Mouse (Mus musculus): ENCODE data around the gene Olfr316. TPM values are rescaled to one million over a fixed set of nuclear protein-coding genes. Genes with fewer than 3 reads are reported as not detected.
"Not testable (repeated sequence)": the region's sequence is repeated elsewhere in the genome, so short reads cannot be mapped to it uniquely, and the experiment has no call there.

Gene Olfr316
- not detected for total RNA-seq (2021)
- long read RNA-seq, experiment 1, result 0 reads
- long read RNA-seq, experiment 2, result 0 reads

GRCm38 (mm10) chr11:58752434-58752833 lies at the start of gene Olfr316:
Gene Olfr316 (plus strand): TSS chr11:58752734.
- DNase-seq, result no peak

DNA sequence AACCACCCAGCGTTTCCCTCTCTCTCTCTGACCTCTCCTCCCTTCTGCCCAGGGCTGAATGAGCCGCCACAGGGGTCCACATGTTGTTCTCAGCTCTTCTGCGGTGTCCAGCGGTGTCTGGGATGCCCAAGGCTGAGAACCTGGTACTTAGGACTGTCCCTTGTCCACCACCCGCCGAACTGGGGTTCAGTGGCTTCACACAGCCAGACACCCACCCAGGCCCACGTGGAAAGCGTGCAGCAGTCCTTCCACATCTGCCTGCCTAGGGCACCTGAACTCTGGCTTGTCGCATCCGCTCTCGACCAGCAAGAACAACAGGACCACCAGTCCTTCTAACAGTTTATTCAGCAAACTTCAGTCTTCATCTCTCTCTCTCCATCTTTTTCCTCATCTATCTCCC lies 43.4 kb upstream of the Olfr316 start:
- no peak for DNase-seq

DNA sequence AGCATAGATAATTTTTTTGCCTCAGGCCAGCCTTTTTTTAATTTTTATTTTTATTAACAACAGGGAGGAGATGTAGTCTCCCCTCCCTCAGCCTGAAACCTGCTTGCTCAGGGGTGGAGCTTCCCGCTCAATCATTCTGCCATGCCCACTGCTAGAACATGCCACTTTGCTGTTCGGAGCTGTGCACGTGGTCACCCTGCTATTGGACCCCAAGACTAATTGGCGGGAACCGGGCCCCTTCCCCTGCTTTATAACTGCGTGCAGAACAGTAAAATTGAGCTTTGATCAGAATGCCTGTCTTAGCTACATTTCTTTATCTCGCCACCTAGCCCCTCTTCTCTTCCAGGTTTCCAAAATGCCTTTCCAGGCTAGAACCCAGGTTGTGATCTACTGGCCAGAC lies 34.8 kb upstream of the Olfr316 start:
- DNase-seq, result not testable (repeated sequence)

GRCm38 (mm10) chr11:58719701-58720100 lies 32.8 kb upstream of the Olfr316 start:
- DNase-seq, result no peak

- DNase-seq, result no peak
These were observed 28.6 kb upstream of the Olfr316 start, which contains the start of gene Olfr318 for GRCm38 (mm10) chr11:58723914-58724313. Gene Olfr318 (minus strand): TSS chr11:58724014.

DNA sequence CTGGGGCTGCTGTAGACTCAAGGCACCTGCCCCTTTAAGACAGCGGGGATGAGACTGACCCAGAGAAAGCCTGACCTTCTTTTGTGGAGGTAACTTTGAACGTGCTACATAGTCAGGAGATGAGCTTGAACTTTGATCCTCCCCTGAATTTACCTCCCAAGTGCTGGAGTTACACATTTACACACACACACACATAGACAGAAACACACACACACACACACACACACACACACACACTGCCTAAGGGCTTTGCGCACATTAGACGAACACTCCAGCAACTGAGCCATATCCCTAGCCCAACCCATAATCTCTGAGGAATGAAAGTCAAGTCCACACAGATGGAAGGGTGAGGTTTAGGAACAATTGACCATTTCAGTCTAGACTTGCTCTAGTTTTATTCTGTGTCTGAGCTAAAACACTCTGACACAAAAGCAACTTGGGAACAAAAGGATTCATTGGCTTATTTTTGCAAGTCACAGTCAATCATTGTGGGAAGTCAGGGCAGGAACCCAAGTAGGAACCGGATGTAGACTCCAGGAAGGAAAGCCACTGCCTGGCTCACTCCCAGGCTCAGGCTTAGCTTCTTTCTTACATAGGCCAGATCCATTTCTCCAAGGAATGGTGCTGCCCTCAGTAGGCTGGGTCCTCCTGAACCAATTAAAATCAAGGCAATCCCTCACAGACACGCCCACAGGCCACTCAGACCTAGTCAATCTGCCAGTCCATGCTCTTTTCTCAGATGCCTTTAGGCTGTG lies 24.5 kb upstream of the Olfr316 start:
- DNase-seq, result not testable (repeated sequence)

DNA sequence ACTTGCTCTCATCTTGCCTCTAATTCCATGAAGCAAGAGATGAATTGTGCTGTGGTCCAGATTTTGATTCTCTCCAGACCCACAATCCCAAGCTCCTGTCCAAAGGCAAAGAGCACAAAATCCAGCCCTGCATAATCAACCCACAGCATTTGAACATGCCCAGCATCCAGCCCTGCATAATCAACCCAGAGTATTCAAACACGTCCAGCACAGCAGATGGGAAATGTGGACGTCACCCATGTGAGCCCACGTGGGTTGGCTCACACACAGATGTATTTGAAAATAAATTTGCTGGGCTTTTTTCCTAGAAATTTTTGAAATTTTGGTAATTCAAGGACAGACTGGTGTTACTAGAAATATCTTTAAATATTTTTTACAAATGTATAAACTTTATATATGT lies 19.2 kb upstream of the Olfr316 start:
- DNase-seq, result no peak

GRCm38 (mm10) chr11:58738792-58739262 lies 13.7 kb upstream of the Olfr316 start, which contains the start of gene Olfr317:
Gene Olfr317 (minus strand): TSS chr11:58739212.
- DNase-seq, result no peak

- DNase-seq, result not testable (repeated sequence)
These were observed 1.4 kb upstream of the Olfr316 start for GRCm38 (mm10) chr11:58751096-58751495.

DNA sequence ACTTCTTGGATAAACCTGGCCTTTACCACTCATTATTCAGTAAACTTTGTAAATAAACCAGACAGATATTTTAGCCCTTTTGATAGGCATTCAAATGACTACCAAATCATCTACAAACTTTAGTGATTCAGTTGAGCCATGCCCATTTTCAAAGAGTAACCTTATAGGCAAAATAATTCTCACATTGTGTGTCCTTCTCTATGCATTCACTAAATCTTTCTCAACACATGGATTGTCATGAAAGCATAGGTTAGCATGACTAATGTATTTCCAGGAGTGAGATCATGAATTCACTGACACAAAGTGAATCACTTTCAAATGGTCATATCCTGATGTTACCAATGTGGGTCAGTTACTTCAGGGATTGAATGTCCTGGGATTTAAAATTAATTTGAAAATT lies 20.4 kb downstream of the Olfr316 start, which contains the start of gene Olfr315:
Gene Olfr315 (plus strand): TSS at position 301 of the 400 bp plus-strand sequence.
- no peak for DNase-seq

DNA sequence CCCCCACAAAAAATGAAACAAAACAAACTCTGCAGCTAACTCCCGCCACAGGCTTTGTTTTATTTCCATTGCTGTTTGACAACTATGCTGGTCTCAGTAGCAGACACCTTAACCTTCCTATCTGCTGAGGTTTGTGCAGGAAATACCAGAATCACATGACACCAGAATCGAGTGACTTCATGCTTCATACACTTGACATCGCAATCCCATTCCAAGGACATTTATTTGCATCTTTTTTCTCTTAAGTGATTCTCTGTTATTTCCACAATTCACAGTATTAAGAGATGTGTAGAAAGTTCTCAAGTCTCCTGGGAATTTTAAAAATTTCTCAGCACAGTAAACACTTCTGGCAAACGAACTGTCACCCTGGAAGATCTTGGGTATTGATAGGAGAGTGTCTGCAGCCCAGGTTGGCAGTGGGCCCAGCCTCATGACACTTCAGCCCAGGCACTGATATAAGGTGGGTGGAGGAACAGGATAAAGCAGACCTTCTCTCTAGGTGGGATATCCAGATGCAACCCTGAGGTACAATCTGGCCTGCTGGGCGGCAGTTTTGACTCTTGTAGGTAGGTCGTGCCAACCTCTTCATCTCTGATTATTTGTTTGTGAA lies 30.1 kb downstream of the Olfr316 start, which contains the start of gene Olfr314:
Gene Olfr314 (plus strand): TSS at position 473 of the 610 bp plus-strand sequence.
- DNase-seq, result no peak

DNA sequence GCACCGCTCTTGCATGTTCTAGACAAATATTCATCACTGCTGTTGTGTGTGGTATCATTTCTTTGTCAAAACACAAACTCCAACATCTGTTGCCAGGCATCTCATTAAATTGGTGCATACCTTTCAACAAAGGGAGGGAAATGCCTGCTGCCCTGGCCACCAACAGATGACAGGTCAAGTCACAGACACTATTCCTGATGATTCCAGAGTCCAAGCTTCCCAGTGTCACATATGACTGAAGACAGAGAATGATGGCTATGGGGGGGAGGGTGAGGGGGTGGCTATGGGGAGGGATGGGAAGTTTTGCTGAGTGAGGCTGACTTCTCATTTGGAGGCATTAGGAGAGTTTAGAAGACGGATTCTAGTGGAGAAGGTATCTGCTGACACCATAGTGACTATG lies 31.6 kb downstream of the Olfr316 start:
- no peak for DNase-seq

DNA sequence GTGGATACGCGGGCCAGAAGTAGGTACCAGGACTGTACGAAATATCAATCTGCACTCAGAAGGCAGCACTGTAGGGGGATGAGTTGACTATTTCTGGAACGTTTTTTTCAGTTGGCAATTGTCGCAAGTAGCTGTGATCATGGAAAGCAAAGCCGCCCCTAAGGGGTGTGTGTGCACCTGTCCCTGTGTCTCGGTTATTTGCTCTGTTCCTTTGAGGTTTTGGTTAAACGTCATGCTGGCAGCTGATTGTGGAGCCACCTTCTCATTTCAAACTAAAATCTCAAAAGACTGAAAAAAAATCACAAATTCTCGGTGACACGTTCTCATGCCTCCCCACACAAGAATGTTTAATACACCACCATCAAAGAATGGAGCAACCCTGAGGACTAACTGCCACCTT lies 35.1 kb downstream of the Olfr316 start:
- no peak for DNase-seq

DNA sequence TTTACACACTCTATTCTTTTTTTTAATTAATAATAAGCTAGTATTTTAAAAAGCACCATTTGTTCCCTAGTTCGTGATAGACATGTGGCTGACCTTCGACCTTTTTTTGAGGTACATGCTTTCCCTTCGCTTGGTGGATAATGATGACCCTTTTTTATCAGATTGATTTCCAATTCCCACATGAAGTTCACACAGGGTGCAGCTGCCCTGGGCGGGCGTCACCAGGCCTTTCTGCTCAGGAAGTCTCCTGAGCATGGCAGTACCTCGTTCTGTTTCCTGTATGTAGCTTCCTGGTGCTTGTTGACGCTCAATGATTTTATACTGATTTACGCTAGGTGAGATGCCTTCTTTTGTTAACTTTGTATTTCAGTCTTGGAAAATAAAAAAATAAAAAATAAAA lies 35.8 kb downstream of the Olfr316 start:
- no peak for DNase-seq

GRCm38 (mm10) chr11:58789532-58789931 lies 37.0 kb downstream of the Olfr316 start:
- DNase-seq, result no peak

DNA sequence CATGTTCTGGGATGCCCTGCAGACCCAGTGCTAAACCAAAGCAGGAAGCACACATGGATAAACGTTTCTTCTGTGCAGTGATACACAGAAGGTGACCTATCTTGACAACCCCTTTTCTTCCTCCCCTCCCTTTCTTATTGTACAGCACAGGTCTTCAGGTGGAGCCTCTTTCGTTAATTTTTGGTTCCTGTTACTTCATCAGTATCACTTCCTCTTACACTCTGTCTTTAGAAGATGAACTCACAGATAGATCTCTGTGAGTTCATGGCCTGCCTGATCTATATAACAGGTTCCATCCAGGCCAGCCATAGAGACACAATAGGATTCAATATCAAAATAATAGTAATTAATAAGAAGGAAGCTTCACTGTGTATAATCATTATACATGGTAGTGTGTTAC lies 37.5 kb downstream of the Olfr316 start:
- no peak for DNase-seq

GRCm38 (mm10) chr11:58790646-58791045 lies 38.1 kb downstream of the Olfr316 start:
- DNase-seq, result no peak

- DNase-seq, result no peak
These were observed 43.3 kb downstream of the Olfr316 start for GRCm38 (mm10) chr11:58795856-58796255.

GRCm38 (mm10) chr11:58796850-58797249 lies 44.3 kb downstream of the Olfr316 start:
- DNase-seq, result no peak

DNA sequence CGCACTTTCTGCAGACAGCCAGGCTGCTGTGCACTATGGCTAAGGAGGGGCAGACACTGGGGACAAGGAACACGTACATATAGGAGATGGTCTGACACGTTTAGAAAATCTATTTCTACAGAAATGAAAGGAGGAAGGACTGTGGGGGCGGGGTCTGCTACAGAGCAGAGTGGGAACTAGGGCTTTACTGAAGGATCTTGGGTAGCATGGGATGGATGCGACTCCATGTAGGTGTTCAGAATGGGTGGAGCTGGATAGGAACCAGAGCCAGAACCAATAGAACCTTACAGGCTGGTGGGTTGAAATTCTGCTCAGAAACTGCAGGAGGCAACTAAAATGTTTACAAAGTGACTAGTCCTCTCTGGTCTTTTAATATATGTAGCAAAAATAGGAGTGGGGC lies 47.2 kb downstream of the Olfr316 start:
- DNase-seq, result no peak

DNA sequence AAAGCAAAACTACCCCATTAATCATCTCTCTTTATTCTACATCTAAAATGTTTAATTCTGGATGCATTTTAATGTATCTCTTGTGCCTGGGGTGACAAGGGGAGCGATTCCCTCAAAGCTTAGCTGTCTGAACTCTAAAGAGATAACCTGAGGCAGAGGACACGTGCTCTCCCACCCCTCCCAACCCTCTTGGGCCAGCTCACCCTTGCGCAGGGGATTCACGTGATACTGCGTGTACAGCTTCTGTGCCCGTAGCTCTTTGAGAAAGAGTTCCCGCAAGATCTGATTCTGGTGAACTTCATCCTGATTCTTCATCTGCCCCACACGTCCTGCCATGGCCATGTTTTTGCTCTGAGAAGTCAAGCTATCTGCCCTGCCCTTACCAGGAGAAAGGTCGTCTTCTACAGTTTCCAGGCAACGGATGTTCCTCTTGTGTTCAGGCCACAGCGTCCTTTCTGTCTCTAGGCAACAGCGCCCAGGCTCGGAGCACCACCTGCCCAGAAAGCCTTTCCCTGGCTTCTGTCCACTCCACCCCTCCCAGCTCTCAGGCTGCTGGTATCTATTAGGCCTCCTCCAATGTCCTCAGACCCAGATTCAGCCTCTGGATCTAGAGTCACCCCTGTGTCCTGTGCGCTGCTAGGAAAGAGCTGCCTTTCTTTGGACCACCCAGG lies 49.2 kb downstream of the Olfr316 start, which contains the start of gene Fam183b:
Gene Fam183b (minus strand): TSS at position 403 of the 671 bp plus-strand sequence.
- DNase-seq, result no peak

DNA sequence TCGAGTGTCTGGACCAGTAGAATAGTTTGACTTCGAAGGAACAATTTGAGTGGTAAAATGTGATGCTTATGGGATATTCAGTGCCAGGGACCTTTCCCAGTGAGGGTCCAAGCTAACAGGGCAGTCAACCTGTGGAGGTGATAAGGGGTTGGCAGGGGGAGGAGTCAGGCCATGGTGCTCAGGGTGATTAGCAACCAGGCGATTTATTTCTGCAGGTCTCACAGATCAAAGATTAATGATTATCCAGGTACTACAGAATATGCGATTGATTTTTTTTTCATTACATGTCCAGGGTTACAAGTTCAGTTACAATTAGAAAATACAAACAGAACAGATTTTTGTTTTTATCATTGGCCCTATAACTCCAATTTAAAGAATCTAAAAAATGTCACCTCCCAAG lies 51.3 kb downstream of the Olfr316 start:
- DNase-seq, result no peak

DNA sequence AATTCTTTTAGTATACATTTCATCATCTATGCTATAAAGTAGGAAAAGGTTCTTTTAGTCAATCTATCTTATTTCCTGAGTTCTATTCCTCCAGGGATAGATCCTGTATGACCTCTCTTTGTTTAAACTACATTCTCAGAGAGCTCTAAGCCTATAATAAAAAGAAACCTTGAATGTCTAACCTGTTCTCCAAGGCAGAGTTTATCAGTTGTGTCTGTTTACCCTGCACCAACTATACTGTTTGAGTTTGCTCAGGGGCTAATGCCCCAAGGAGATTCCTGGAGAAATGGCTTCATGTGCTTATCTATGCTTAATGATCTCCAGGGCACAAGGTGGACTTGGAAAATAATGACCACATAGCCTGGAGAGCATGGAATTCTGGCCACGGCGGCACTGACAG lies 51.9 kb downstream of the Olfr316 start:
- DNase-seq, result no peak
